Mouse (Mus musculus) neutrophil, adult 65 days (primary cell): ENCODE data around the gene Pdk2. TPM values are rescaled to one million over a fixed set of nuclear protein-coding genes. Genes with fewer than 3 reads are reported as not detected.

Experiments used
- total RNA-seq: library from RNA; stranded (reverse); gene quantifications from 2 replicates; pipeline ENCODE4 v1.2.4, GENCODE M21; 2023

The Pdk2 gene
- total RNA-seq: 2.2 and 4.4 TPM in 2 replicates

DNA sequence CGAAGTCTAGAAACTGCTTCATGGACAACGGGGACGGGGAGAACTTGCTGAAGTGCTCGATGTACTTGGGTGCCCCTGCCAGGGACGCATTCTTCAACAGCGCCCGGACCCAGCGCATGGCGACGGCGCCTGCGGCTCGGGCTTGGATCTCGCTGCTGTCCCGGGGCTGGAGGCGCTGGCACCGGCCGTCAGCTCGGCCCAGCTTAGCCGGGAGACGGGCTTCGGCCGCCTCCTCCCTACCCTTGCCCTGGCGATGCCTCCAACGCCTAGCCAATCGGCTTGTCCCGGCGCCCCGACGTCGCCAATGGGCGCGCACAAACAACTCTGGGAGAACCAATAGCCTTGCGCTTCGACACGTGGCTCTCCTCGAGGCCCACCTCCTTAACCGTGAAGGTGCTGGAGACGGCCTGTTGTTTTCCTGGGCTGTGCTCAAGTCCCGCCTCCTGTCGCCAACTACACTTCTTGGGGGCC lies at the start of gene Pdk2:
Gene Pdk2, minus strand, starts transcription at position 216 of the 471 bp plus-strand sequence.

DNA sequence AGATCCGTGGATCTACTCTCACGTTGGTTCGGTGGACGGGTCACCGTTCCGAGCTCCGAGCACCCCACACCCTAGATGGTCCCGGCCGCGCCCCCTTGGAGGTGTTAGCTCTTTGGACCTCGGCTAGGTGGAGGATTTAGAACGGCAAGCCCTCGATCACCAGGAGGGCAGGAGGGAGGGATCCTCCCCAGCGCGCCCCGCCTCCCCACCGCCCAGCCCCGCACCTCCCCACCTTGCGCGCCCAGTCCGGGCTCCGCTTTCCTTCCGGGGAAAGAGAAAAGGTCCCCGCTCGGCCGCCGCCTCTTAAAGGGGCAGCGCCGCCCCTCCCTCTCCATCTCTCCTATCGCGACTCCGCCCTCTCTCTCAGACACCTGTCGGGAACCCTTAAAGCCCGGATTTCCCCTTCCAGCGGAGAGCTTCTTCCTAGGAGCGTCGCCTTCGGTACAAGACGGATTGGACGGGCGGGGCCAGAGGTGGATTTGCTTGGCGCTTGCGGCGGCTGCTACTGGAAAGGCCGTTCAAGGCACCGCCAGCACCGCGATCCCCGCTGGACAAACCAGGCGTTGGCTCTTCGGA lies 35.5 kb upstream of the Pdk2 start, which contains the start of gene Itga3:
Gene Itga3, minus strand, starts transcription at position 266 of the 576 bp plus-strand sequence.

DNA sequence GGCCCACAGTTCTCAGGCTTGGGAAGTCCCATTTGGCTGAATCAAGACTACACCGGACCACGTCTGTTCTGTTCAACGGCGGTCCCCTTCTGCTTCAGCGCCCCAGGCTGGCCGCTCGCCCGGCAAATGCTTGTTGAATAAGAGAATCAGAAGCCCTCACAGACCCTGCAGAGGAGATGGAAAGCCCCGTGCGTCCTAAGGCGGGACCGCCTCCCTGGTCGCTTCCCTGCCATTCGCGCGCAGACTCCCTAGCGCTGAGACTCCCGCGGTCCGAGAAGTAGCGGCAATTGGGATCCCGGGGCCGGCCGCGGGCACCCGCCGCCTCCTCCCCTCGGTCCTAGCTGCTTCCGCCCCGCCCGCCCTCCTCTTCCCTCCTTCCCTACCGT lies 31.5 kb downstream of the Pdk2 start, which contains the start of gene Samd14:
Gene Samd14, plus strand, starts transcription at position 251 of the 386 bp plus-strand sequence.

DNA sequence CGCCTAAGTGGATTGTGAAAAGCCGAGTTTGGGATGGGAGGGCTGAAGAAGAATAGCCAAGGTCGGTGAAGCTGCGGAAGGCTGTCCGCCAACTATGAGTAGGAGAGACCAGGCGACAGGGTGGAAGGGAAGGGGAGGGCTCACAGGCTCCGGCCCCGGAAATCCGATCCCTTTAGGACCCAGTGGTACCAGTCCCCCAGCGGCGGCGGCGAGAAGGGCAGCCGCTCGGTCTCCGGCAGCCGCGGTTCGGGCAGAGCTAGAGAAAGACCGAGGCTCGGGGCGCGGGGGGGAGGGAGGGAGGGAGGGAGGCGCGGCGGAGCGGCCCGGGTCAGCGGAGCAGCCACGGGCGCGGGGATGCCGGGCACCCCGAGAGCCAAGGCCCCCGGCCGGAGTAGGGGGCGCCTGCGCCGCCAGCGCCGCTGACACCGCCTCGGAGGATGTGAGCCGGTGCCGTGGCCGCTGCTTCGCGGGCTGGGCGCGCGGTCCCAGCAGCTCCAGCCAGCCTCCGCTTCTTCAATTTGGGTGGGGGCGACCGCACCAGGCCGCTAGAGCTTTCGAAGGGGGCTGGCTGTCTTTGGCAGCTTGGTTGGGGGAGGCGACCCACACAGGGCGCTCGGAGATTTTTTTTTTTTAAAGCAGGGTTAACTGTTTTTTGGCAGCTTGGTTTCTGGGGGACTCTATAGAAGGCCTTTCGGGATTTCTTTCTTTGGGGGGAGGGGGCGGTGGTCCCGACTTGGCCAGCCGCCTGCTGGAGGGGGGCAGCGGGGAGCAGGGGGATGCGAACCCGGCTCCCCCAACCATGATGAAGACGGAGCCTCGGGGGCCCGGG lies 50.2 kb downstream of the Pdk2 start, which contains the start of gene Ppp1r9b:
Gene Ppp1r9b, plus strand, starts transcription at position 287 of the 829 bp plus-strand sequence.

Other genes starting within 250 kb of the Pdk2 start
- 139 and 187 TPM in 2 replicates for gene Col1a1, start 105.1 kb downstream of the Pdk2 start, total RNA-seq
- gene Hils1, start 73.8 kb downstream of the Pdk2 start, total RNA-seq: not detected in 2 replicates
- not detected in 2 replicates for gene Sgca, start 65.0 kb downstream of the Pdk2 start, total RNA-seq
- gene Ppp1r9b, start 50.3 kb downstream of the Pdk2 start, total RNA-seq: 82.7 and 95.5 TPM in 2 replicates
- 1.3 and 1.4 TPM in 2 replicates for gene Samd14, start 31.5 kb downstream of the Pdk2 start, total RNA-seq
- gene Itga3, start 35.4 kb upstream of the Pdk2 start, total RNA-seq: not detected in 2 replicates
- not detected in 2 replicates for gene Dlx3, start 78.8 kb upstream of the Pdk2 start, total RNA-seq
- not detected in 2 replicates for gene Dlx4, start 104.9 kb upstream of the Pdk2 start, total RNA-seq
- gene Tac4, start 220.2 kb upstream of the Pdk2 start, total RNA-seq: 0.43 TPM in 1 of 2 replicates, not detected in the other